Mouse (Mus musculus): ENCODE results near the gene Flrt1.

- TF ChIP-seq POLR2A (IDR thresholded peaks at IDR 0.05; ENCODE audit: insufficient read length, low read depth) (no peak), SRF (IDR thresholded peaks at IDR 0.05; ENCODE audit: control insufficient read depth, insufficient read length, low read depth) (no peak), TCF12 (IDR thresholded peaks at IDR 0.05; ENCODE audit: insufficient read depth, poor library complexity, severe bottlenecking) (no peak), MAX (IDR thresholded peaks at IDR 0.05; ENCODE audit: low read depth) (no peak), MYOD1 (IDR thresholded peaks at IDR 0.05; ENCODE audit: control insufficient read depth in 1 of 3, insufficient read length in 2 of 3, low read depth in 2 of 3) (peak in 1 of 3 experiments; percentile 40)
Observed at GRCm38 (mm10) chr19:7089842-7090251, 15.7 kb downstream of the Flrt1 start.
